Comparison of ENCODE assay signal across 18 mouse cellular contexts in the genomic region with DNA sequence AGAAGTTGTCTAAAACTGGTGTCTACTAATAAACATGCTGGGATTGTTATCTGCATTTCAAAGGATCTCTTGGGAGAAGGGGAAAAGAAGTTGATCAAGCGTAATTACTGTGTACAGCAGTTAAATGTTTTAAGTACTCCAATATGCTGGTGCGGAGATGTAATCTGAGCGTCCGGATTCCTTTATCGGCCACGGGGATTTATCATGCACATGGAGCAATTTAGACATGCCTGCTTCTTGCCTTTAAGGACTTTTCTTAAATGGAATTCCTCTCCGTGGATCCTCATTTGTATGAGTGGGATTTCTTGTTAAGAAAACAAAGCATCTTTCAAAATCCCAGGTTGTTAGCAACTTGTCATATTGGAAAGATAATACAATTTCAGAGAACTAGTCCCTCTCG.
"Had no signal": no experiment of that assay in that cellular context is flagged by ENCODE, and none has a peak within 500 bp of the region (broad histone marks: within the 10 kb centered on the region; RNA-seq: fewer than 3 reads in every experiment).

No protein-coding gene starts in this region.

- H3K36me3 ChIP-seq: midbrain, embryonic 10.5 days; midbrain, embryonic 12.5 days; neural tube, embryonic 13.5 days; neural tube, embryonic 15.5 days had no signal

- H3K9me3 ChIP-seq: midbrain, embryonic 10.5 days; midbrain, embryonic 12.5 days; neural tube, embryonic 13.5 days; neural tube, embryonic 15.5 days had no signal

- H3K27me3 ChIP-seq: neural tube, embryonic 13.5 days; neural tube, embryonic 15.5 days had no signal

- H3K4me3 ChIP-seq: midbrain, embryonic 10.5 days; midbrain, embryonic 12.5 days; myocyte; neural tube, embryonic 13.5 days; neural tube, embryonic 15.5 days had no signal

- H3K27ac ChIP-seq: midbrain, embryonic 10.5 days; midbrain, embryonic 12.5 days; neural tube, embryonic 13.5 days; neural tube, embryonic 15.5 days had no signal

- H3K9ac ChIP-seq: lung, embryonic 14.5 days; midbrain, embryonic 12.5 days; neural tube, embryonic 13.5 days; neural tube, embryonic 15.5 days had no signal

- ATAC-seq: midbrain, embryonic 16.5 days had no signal

- DNase-seq: lung, embryonic 14.5 days; lung, postnatal 10 days; lung, postnatal 4 days; midbrain, embryonic 14.5 days; retina, postnatal 1 day; right cerebral cortex, adult 18-20 months; right cerebral cortex, postnatal 25 days; right cerebral cortex, postnatal 4 days; spleen, adult 18-20 months; thymus, adult 18-20 months; thymus, postnatal 14 days; thymus, postnatal 36 days had no signal

- H3K4me2 ChIP-seq: lung, embryonic 14.5 days; midbrain, embryonic 12.5 days; neural tube, embryonic 13.5 days; neural tube, embryonic 15.5 days had no signal
